ENCODE assay signal across 20 mouse cellular contexts in the genomic region with DNA sequence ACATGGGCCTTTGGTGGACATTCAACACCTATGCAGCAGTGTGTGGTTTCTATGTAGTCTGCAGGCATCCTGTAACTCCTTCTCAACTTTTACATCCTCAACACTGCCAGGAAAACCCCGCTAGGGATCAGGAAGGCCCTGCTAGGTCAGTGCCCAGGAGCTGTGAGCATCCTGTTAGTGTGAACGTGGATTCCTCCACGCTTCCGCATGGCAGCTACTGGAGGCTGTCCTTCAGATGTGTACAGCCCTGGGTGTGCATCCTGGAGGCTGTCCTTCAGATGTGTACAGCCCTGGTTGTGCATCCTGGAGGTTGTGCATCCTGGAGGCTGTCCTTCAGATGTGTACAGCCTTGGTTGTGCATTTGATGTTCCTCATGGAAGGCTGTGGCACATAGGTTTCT. TPM values are rescaled to one million over a fixed set of nuclear protein-coding genes. Genes with fewer than 3 reads are reported as not detected.
DNase-seq lines count a peak whose midpoint lies in the region; ATAC-seq and TF ChIP-seq lines count a peak whose summit lies in the region.
"Had no signal": no experiment of that assay in that cellular context is flagged by ENCODE, and none has a peak within 500 bp of the region (broad histone marks: within the 10 kb centered on the region; RNA-seq: fewer than 3 reads in every experiment).

No protein-coding gene starts in this region.

- no peaks in the 10 kb centered on the region for H3K27me3 ChIP-seq in lung, embryonic 14.5 days (ENCODE audit: insufficient read depth, low read length)
- no peaks in the 10 kb centered on the region for H3K27me3 ChIP-seq in lung, embryonic 16.5 days (ENCODE audit: control insufficient read depth, insufficient read depth, low read depth, low read length)
- peaks cover 30% of the 10 kb centered on the region for H3K27me3 ChIP-seq in E14TG2a.4 (ENCODE audit: insufficient read depth, low read length)
- H3K27me3 ChIP-seq in small intestine, adult 2 months (ENCODE audit: control insufficient read depth, insufficient read depth, low read length), result no peaks in the 10 kb centered on the region
- no peaks in the 10 kb centered on the region for H3K27me3 ChIP-seq in forebrain, embryonic 16.5 days (replicated peaks; ENCODE audit: control insufficient read depth, insufficient read depth, low read length)
- H3K27me3 ChIP-seq: Patski had no signal

- WGBS in lung, embryonic 14.5 days, result 78% methylated on average over 4 of the region's 4 CpGs
- WGBS in lung, embryonic 16.5 days, result 84% methylated on average over 4 of the region's 4 CpGs
- 92% methylated on average over 4 of the region's 4 CpGs for WGBS in small intestine, adult 2 months
- 92% methylated on average over 4 of the region's 4 CpGs for WGBS in forebrain, embryonic 16.5 days

- no peak overlapping the region for H3K4me2 ChIP-seq in lung, embryonic 14.5 days
- H3K4me2 ChIP-seq in lung, embryonic 16.5 days (ENCODE audit: low read depth, low read length), result no peak overlapping the region
- H3K4me2 ChIP-seq in forebrain, embryonic 16.5 days (ENCODE audit: low read length), result no peak overlapping the region

- no peaks in the 10 kb centered on the region for H3K4me1 ChIP-seq in lung, embryonic 14.5 days (ENCODE audit: insufficient read depth)
- peaks cover 15% of the 10 kb centered on the region for H3K4me1 ChIP-seq in lung, embryonic 16.5 days (replicated peaks; ENCODE audit: control insufficient read depth, insufficient read depth, low read length)
- peaks cover 94% of the 10 kb centered on the region for H3K4me1 ChIP-seq in E14TG2a.4 (replicated peaks; ENCODE audit: low read depth, low read length)
- H3K4me1 ChIP-seq in small intestine, adult 2 months (ENCODE audit: control insufficient read depth, insufficient read depth, insufficient read length, low read length), result peaks cover 14% of the 10 kb centered on the region
- H3K4me1 ChIP-seq in forebrain, embryonic 16.5 days (replicated peaks; ENCODE audit: control insufficient read depth, insufficient read depth, low read length), result no peaks in the 10 kb centered on the region

- peak; percentile 25 for DNase-seq in lung, embryonic 14.5 days
- DNase-seq in lung, postnatal 25 days (ENCODE audit: low spot score), result no peak
- DNase-seq in lung, adult 18-20 months, result no peak
- DNase-seq in frontal cortex, postnatal 10 days (ENCODE audit: low spot score in 2 of 2), result no peak
- DNase-seq: adrenal gland, adult 2 months; adrenal gland, adult 8-10 months; adrenal gland, postnatal 10 days; adrenal gland, postnatal 14 days; adrenal gland, postnatal 25 days; adrenal gland, postnatal 36 days; cerebellum, adult 11 months; cerebellum, adult 11-12 months; cerebellum, adult 18-20 months had no signal

- no peak overlapping the region for H3K27ac ChIP-seq in lung, embryonic 14.5 days (ENCODE audit: low read depth)
- peak overlapping the region; percentile 30 for H3K27ac ChIP-seq in lung, embryonic 16.5 days (ENCODE audit: low read length)
- 0 out of 2 replicates have a peak overlapping the region, but pooled peaks have one; percentile 12 for H3K27ac ChIP-seq in small intestine, adult 2 months (ENCODE audit: insufficient read depth, low read depth, low read length)
- no peak overlapping the region for H3K27ac ChIP-seq in forebrain, embryonic 16.5 days (ENCODE audit: low read length)

- no peak for TF ChIP-seq CTCF in lung, embryonic 14.5 days (IDR thresholded peaks at IDR 0.05; ENCODE audit: low read depth)
- no peak for TF ChIP-seq CTCF in E14TG2a.4 (conservative IDR thresholded peaks at IDR 0.05; ENCODE audit: low read length)
- no peak for TF ChIP-seq CTCF in small intestine, adult 2 months (IDR thresholded peaks at IDR 0.05; ENCODE audit: extremely low read depth, insufficient read length, insufficient replicate concordance, low read depth, low read length)

- no peaks in the 10 kb centered on the region for H3K9me3 ChIP-seq in lung, embryonic 14.5 days (ENCODE audit: low read depth, low read length)
- H3K9me3 ChIP-seq in lung, embryonic 16.5 days (ENCODE audit: control insufficient read depth, low read length), result no peaks in the 10 kb centered on the region
- no peaks in the 10 kb centered on the region for H3K9me3 ChIP-seq in E14TG2a.4 (ENCODE audit: low read length)
- no peaks in the 10 kb centered on the region for H3K9me3 ChIP-seq in forebrain, embryonic 16.5 days (ENCODE audit: control insufficient read depth, low read length)

- no peak for ATAC-seq in lung, embryonic 14.5 days (ENCODE audit: insufficient read depth)
- ATAC-seq in lung, embryonic 16.5 days (ENCODE audit: low read depth), result no peak
- no peak for ATAC-seq in forebrain, embryonic 16.5 days
- ATAC-seq: Patski had no signal

- H3K36me3 ChIP-seq in lung, embryonic 14.5 days (ENCODE audit: insufficient read depth), result no peaks in the 10 kb centered on the region
- no peaks in the 10 kb centered on the region for H3K36me3 ChIP-seq in lung, embryonic 16.5 days (ENCODE audit: control insufficient read depth, insufficient read depth, low read length)
- no peaks in the 10 kb centered on the region for H3K36me3 ChIP-seq in E14TG2a.4 (ENCODE audit: insufficient read depth, low read length)
- H3K36me3 ChIP-seq in small intestine, adult 2 months (ENCODE audit: control insufficient read depth, insufficient read depth, low read length), result no peaks in the 10 kb centered on the region
- H3K36me3 ChIP-seq in forebrain, embryonic 16.5 days (ENCODE audit: control insufficient read depth, insufficient read depth), result no peaks in the 10 kb centered on the region
- H3K36me3 ChIP-seq: G1E had no signal

- no peak overlapping the region for H3K9ac ChIP-seq in lung, embryonic 14.5 days
- no peak overlapping the region for H3K9ac ChIP-seq in lung, embryonic 16.5 days (ENCODE audit: low read length)
- H3K9ac ChIP-seq in forebrain, embryonic 16.5 days (replicated peaks; ENCODE audit: low read depth, low read length), result no peak overlapping the region

- no peak overlapping the region for H3K4me3 ChIP-seq in lung, embryonic 14.5 days (ENCODE audit: low read depth, low read length)
- H3K4me3 ChIP-seq in lung, embryonic 16.5 days (ENCODE audit: low read length), result no peak overlapping the region
- 0 out of 2 replicates have a peak overlapping the region, but pooled peaks have one; percentile 7 for H3K4me3 ChIP-seq in E14TG2a.4 (replicated peaks; ENCODE audit: low read length)
- H3K4me3 ChIP-seq in small intestine, adult 2 months (ENCODE audit: low read depth, low read length), result no peak overlapping the region
- H3K4me3 ChIP-seq in forebrain, embryonic 16.5 days (replicated peaks; ENCODE audit: low read length), result no peak overlapping the region

- no peak for TF ChIP-seq POLR2A in small intestine, adult 2 months (IDR thresholded peaks at IDR 0.05; ENCODE audit: low read depth, low read length)

RNA-seq across cellular contexts. Expression of gene Vwf, which starts 47.7 kb away (rescaled TPM):
- 17.7 and 20.4 TPM in 2 replicates for polyA plus RNA-seq in lung, embryonic 14.5 days (2014; fragmentation: Nextera tagmentation; extraction: Ambion mirVana)
- polyA plus RNA-seq in lung, embryonic 16.5 days (2015; fragmentation: Nextera tagmentation; extraction: Ambion mirVana), result 21.6 and 22.2 TPM in 2 replicates
- 24.8 and 64.0 TPM in 2 replicates for polyA plus RNA-seq in small intestine, adult 2 months (2012; rRNA removed)
- polyA plus RNA-seq in forebrain, embryonic 16.5 days (2015; fragmentation: Nextera tagmentation; extraction: Ambion mirVana), result 6.3 and 9.8 TPM in 2 replicates
- polyA plus RNA-seq: CD4-positive, CD25-positive, alpha-beta regulatory T cell, adult 4 months had no signal

Comparison
In these comparisons a context has a peak if more than half of its experiments do, and no peak if none do; other contexts are left out.
1. H3K27ac ChIP-seq: peak in lung, embryonic 16.5 days (single experiment) and small intestine, adult 2 months (single experiment); none in lung, embryonic 14.5 days (single experiment) and forebrain, embryonic 16.5 days (single experiment).